Mouse (Mus musculus) T-cell, adult 66 days (primary cell): Measurements from ENCODE around the gene Mest. TPM values are rescaled to one million over a fixed set of nuclear protein-coding genes. Genes with fewer than 3 reads are reported as not detected.

Source experiments
- total RNA-seq, 2 experiments: library from RNA; stranded (reverse); gene quantifications; 3 replicates in 1 of 2; 4 replicates in 1 of 2; pipeline ENCODE4 v1.2.4; 2023

Gene Mest
- 1 to 10 TPM in 1 of 2 experiments, under 1 TPM in 1; 0.99 to 1.9 TPM for total RNA-seq

GRCm38 (mm10) chr6:30723331-30723730 is at the start of gene Mest:
Mest (plus strand) TSS chr6:30723547.

DNA sequence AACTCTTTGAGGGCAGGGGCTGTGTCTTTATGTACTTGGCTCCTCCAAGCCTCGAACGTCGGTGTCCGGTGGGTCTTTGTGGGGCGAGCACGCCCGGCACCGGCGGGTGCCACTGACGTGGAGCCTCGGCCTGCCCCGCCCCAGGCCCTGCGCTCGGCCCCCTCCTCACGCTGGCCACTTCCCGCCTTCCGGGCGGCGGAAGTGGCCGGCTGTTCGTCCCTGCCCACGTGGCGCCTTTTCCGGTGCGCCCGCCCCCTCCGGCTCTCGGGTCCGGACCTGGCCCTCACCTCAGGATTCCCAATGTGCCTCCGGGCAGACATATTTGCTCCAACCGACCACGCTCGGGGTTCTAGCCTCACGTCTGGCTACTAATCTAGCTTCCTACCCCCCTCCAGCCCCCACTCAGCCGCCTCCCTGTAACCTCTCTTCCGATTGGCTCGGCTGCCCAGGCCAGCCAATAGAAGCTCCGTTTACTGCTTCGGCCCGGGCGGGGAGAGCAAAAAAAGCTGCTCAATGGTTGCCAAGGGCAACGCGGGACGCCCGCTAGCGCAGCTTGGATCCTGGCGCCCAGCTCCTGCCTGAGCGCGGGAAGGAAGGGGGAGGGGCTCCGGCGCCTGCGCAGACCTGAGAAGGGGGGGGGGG is 29.9 kb upstream of the Mest start, which contains the start of gene Cep41:
Gene Cep41 (minus strand): TSS at position 400 of the 642 bp plus-strand sequence.

Other genes starting within 250 kb of the Mest start
- gene Tmem209, start 213.8 kb upstream of the Mest start, total RNA-seq: 10 to 100 TPM; 38.2 to 39.8 TPM
- gene Ssmem1, start 213.7 kb upstream of the Mest start, total RNA-seq: 1 to 10 TPM in 1 of 2 experiments, under 1 TPM in 1; 0.96 to 1.2 TPM
- not detected for gene Cpa2, start 182.0 kb upstream of the Mest start, total RNA-seq
- gene Cpa4, start 155.2 kb upstream of the Mest start, total RNA-seq: not detected
- not detected for gene Cpa5, start 112.5 kb upstream of the Mest start, total RNA-seq
- not detected for gene Cpa1, start 84.3 kb upstream of the Mest start, total RNA-seq
- 10 to 100 TPM in 1 of 2 experiments, 1 to 10 TPM in 1; 10.0 to 10.2 TPM for gene Cep41, start 29.8 kb upstream of the Mest start, total RNA-seq
- 10 to 100 TPM; 24.2 to 30.8 TPM for gene Copg2, start 173.2 kb downstream of the Mest start, total RNA-seq
- not detected for gene Tsga13, start 192.0 kb downstream of the Mest start, total RNA-seq
- not detected for gene Klf14, start 235.5 kb downstream of the Mest start, total RNA-seq